Mouse (Mus musculus): ENCODE results near the gene Mink1. TPM values are rescaled to one million over a fixed set of nuclear protein-coding genes. Genes with fewer than 3 reads are reported as not detected.

Gene Mink1
- polyA plus RNA-seq, 1 experiment from 2014 or later = 17.7 TPM

- H3K27me3 ChIP-seq (ENCODE audit: control insufficient read depth, insufficient read depth, low read length) = no peaks in the 10 kb centered on the region
- H3K9me3 ChIP-seq (ENCODE audit: control insufficient read depth, low read length) = no peaks in the 10 kb centered on the region
- peaks cover 16% of the 10 kb centered on the region for H3K36me3 ChIP-seq (ENCODE audit: control insufficient read depth, insufficient read depth, low read length)
- H3K4me1 ChIP-seq (replicated peaks; ENCODE audit: control insufficient read depth, insufficient read depth, low read length) = peaks cover 18% of the 10 kb centered on the region; the same call in 1 of the 2 replicates
- H3K4me3 ChIP-seq (ENCODE audit: low read depth, low read length) = peak overlapping the region; percentile 60
- WGBS = 92% methylated on average over 12 of the region's 12 CpGs
- H3K4me2 ChIP-seq (ENCODE audit: low read depth, low read length, severe bottlenecking) = peak overlapping the region; percentile 87
- ATAC-seq (replicated peaks; ENCODE audit: low FRiP score) = no peak
- no peak for DNase-seq (ENCODE audit: low spot score)
- H3K27ac ChIP-seq (ENCODE audit: low read depth, low read length) = peak overlapping the region; percentile 77; the same call in 1 of the 2 replicates
- H3K9ac ChIP-seq (ENCODE audit: low read length) = peak overlapping the region; percentile 94
Measured at GRCm38 (mm10) chr11:70645461-70646258, 83.0 kb downstream of the Mink1 start.

- H3K27ac ChIP-seq (ENCODE audit: low read depth, low read length) = peak overlapping the region; percentile 77
- no peaks in the 10 kb centered on the region for H3K27me3 ChIP-seq (ENCODE audit: control insufficient read depth, insufficient read depth, low read length)
- peak overlapping the region; percentile 94 for H3K9ac ChIP-seq (ENCODE audit: low read length)
- H3K4me1 ChIP-seq (replicated peaks; ENCODE audit: control insufficient read depth, insufficient read depth, low read length) = peaks cover 19% of the 10 kb centered on the region; the same call in 1 of the 2 replicates
- DNase-seq (ENCODE audit: low spot score) (no peak), ATAC-seq (replicated peaks; ENCODE audit: low FRiP score) (no peak)
- H3K4me3 ChIP-seq (ENCODE audit: low read depth, low read length) = peak overlapping the region; percentile 60
- H3K9me3 ChIP-seq (ENCODE audit: control insufficient read depth, low read length) = no peaks in the 10 kb centered on the region
- peaks cover 22% of the 10 kb centered on the region for H3K36me3 ChIP-seq (ENCODE audit: control insufficient read depth, insufficient read depth, low read length)
- 19% methylated on average over 3 of the region's 3 CpGs for WGBS
- H3K4me2 ChIP-seq (ENCODE audit: low read depth, low read length, severe bottlenecking) = peak overlapping the region; percentile 87
Measured at GRCm38 (mm10) chr11:70646259-70646555, 83.5 kb downstream of the Mink1 start.

GRCm38 (mm10) chr11:70646691-70647650, 84.3 kb downstream of the Mink1 start, which contains the start of the genes Rnf167 and Slc25a11:
TSS of gene Rnf167 (plus strand) at chr11:70647235.
TSS of gene Slc25a11 (minus strand) at chr11:70647479.
- WGBS = under 1% methylated on average over 63 of the region's 63 CpGs
- H3K27me3 ChIP-seq (ENCODE audit: control insufficient read depth, insufficient read depth, low read length) = no peaks in the 10 kb centered on the region

GRCm38 (mm10) chr11:70647716-70648420, 85.2 kb downstream of the Mink1 start:
- H3K9me3 ChIP-seq (ENCODE audit: control insufficient read depth, low read length) = no peaks in the 10 kb centered on the region
- H3K4me2 ChIP-seq (ENCODE audit: low read depth, low read length, severe bottlenecking) = peak overlapping the region; percentile 81
- no peaks in the 10 kb centered on the region for H3K27me3 ChIP-seq (ENCODE audit: control insufficient read depth, insufficient read depth, low read length)
- ATAC-seq (replicated peaks; ENCODE audit: low FRiP score) (peak; percentile 21; the same call in 1 of the 2 replicates), DNase-seq (ENCODE audit: low spot score) (peak; percentile 73)
- peak overlapping the region; percentile 86 for H3K27ac ChIP-seq (ENCODE audit: low read depth, low read length)
- H3K4me1 ChIP-seq (replicated peaks; ENCODE audit: control insufficient read depth, insufficient read depth, low read length) = peaks cover 27% of the 10 kb centered on the region
- 6% methylated on average over 28 of the region's 28 CpGs for WGBS
- peak overlapping the region; percentile 60 for H3K4me3 ChIP-seq (ENCODE audit: low read depth, low read length)
- peaks cover 24% of the 10 kb centered on the region for H3K36me3 ChIP-seq (ENCODE audit: control insufficient read depth, insufficient read depth, low read length)
- H3K9ac ChIP-seq (ENCODE audit: low read length) = peak overlapping the region; percentile 65

More at GRCm38 (mm10) chr11:70646691-70647650, 84.3 kb downstream of the Mink1 start, which contains the start of the genes Rnf167 and Slc25a11:
- Histone ChIP-seq H3K27ac (ENCODE audit: low read depth, low read length) (peak within 1 kb of the TSS; percentile 86), H3K9ac (ENCODE audit: low read length) (peak within 1 kb of the TSS; percentile 94), H3K36me3 (ENCODE audit: control insufficient read depth, insufficient read depth, low read length) (peaks cover 24% of the 10 kb centered on the region), H3K4me1 (replicated peaks; ENCODE audit: control insufficient read depth, insufficient read depth, low read length) (peaks cover 23% of the 10 kb centered on the region; the same call in 1 of the 2 replicates), H3K4me2 (ENCODE audit: low read depth, low read length, severe bottlenecking) (peak within 1 kb of the TSS; percentile 87), H3K9me3 (ENCODE audit: control insufficient read depth, low read length) (no peaks in the 10 kb centered on the region), H3K4me3 (ENCODE audit: low read depth, low read length) (peak within 1 kb of the TSS; percentile 60)
- ATAC-seq (replicated peaks; ENCODE audit: low FRiP score) (peak; percentile 82), DNase-seq (ENCODE audit: low spot score) (peak; percentile 98)

- Histone ChIP-seq H3K36me3 (ENCODE audit: control insufficient read depth, insufficient read depth, low read length) (peaks cover 24% of the 10 kb centered on the region), H3K9me3 (ENCODE audit: control insufficient read depth, low read length) (no peaks in the 10 kb centered on the region), H3K4me3 (ENCODE audit: low read depth, low read length) (peak overlapping the region; percentile 60; the same call in 1 of the 2 replicates), H3K4me1 (replicated peaks; ENCODE audit: control insufficient read depth, insufficient read depth, low read length) (peaks cover 29% of the 10 kb centered on the region), H3K27me3 (ENCODE audit: control insufficient read depth, insufficient read depth, low read length) (no peaks in the 10 kb centered on the region), H3K27ac (ENCODE audit: low read depth, low read length) (no peak overlapping the region), H3K4me2 (ENCODE audit: low read depth, low read length, severe bottlenecking) (peak overlapping the region; percentile 81; the same call in 1 of the 2 replicates), H3K9ac (ENCODE audit: low read length) (no peak overlapping the region; the same call in 1 of the 2 replicates)
- 90% methylated on average over 4 of the region's 4 CpGs for WGBS
- no peak for DNase-seq (ENCODE audit: low spot score)
- ATAC-seq (replicated peaks; ENCODE audit: low FRiP score) = no peak
Measured at GRCm38 (mm10) chr11:70648512-70648911, 85.8 kb downstream of the Mink1 start.

- WGBS = 85% methylated on average over 8 of the region's 8 CpGs
- H3K9ac ChIP-seq (ENCODE audit: low read length) = no peak overlapping the region
- ATAC-seq (replicated peaks; ENCODE audit: low FRiP score) (no peak), DNase-seq (ENCODE audit: low spot score) (no peak)
- no peaks in the 10 kb centered on the region for H3K27me3 ChIP-seq (ENCODE audit: control insufficient read depth, insufficient read depth, low read length)
- H3K9me3 ChIP-seq (ENCODE audit: control insufficient read depth, low read length) = no peaks in the 10 kb centered on the region
- no peak overlapping the region for H3K4me3 ChIP-seq (ENCODE audit: low read depth, low read length)
- no peak overlapping the region for H3K27ac ChIP-seq (ENCODE audit: low read depth, low read length)
- no peak overlapping the region for H3K4me2 ChIP-seq (ENCODE audit: low read depth, low read length, severe bottlenecking)
- H3K36me3 ChIP-seq (ENCODE audit: control insufficient read depth, insufficient read depth, low read length) = peaks cover 24% of the 10 kb centered on the region
- H3K4me1 ChIP-seq (replicated peaks; ENCODE audit: control insufficient read depth, insufficient read depth, low read length) = peaks cover 29% of the 10 kb centered on the region
Measured at GRCm38 (mm10) chr11:70649185-70649734, 86.6 kb downstream of the Mink1 start.

GRCm38 (mm10) chr11:70650322-70651175, 87.9 kb downstream of the Mink1 start:
- DNase-seq (ENCODE audit: low spot score) (peak; percentile 46), ATAC-seq (replicated peaks; ENCODE audit: low FRiP score) (no peak)
- no peak overlapping the region for H3K27ac ChIP-seq (ENCODE audit: low read depth, low read length)
- no peaks in the 10 kb centered on the region for H3K9me3 ChIP-seq (ENCODE audit: control insufficient read depth, low read length)
- H3K27me3 ChIP-seq (ENCODE audit: control insufficient read depth, insufficient read depth, low read length) = no peaks in the 10 kb centered on the region
- WGBS = 86% methylated on average over 11 of the region's 12 CpGs
- H3K4me1 ChIP-seq (replicated peaks; ENCODE audit: control insufficient read depth, insufficient read depth, low read length) = peaks cover 29% of the 10 kb centered on the region
- H3K4me3 ChIP-seq (ENCODE audit: low read depth, low read length) = no peak overlapping the region
- H3K36me3 ChIP-seq (ENCODE audit: control insufficient read depth, insufficient read depth, low read length) = peaks cover 21% of the 10 kb centered on the region
- no peak overlapping the region for H3K9ac ChIP-seq (ENCODE audit: low read length)
- H3K4me2 ChIP-seq (ENCODE audit: low read depth, low read length, severe bottlenecking) = no peak overlapping the region
